Comparison of ENCODE assay signal across 24 mouse cellular contexts in the genomic region with DNA sequence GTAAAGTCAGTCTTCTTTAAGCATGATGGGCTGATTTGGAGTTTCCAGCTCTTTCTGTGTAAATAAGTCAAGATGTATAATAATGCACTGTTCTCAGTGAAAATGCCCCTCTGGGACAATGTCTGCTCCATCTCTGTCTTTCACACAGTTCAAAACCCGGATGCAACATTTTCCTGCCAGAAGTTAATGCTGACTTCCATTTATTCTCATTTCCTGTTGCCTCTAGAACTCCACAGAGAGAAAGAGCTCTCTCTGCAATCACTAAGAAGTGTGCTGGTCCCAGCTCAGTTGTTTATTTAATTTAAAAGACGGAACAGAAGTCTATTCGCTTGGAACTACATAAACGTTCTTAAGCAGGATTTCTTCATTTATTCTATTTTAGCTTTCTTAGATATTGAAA.
A peak's percentile ranks its signal among the peaks of the same experiment; 100 is the strongest.
DNase-seq lines count a peak whose midpoint lies in the region; ATAC-seq and TF ChIP-seq lines count a peak whose summit lies in the region.
"Had no signal": no experiment of that assay in that cellular context is flagged by ENCODE, and none has a peak within 500 bp of the region (broad histone marks: within the 10 kb centered on the region; RNA-seq: fewer than 3 reads in every experiment).

No protein-coding gene starts in this region.

- ATAC-seq in limb, embryonic 14.5 days (ENCODE audit: low FRiP score, low read depth) = no peak
- ATAC-seq in embryonic facial prominence, embryonic 14.5 days (ENCODE audit: low read depth) = no peak
- ATAC-seq: activated CD4-positive, CD25-positive, alpha-beta regulatory T cell, adult 4 months; forebrain, embryonic 13.5 days; forebrain, embryonic 16.5 days had no signal

- intact Hi-C loops in heart, postnatal 14 days (cut with DNase I) = no loop called here

- H3K4me2 ChIP-seq in limb, embryonic 14.5 days (replicated peaks; ENCODE audit: low read depth, low read length, severe bottlenecking) = no peak overlapping the region
- H3K4me2 ChIP-seq in embryonic facial prominence, embryonic 14.5 days (ENCODE audit: low read depth, low read length) = no peak overlapping the region
- H3K4me2 ChIP-seq: embryonic facial prominence, embryonic 13.5 days; forebrain, embryonic 13.5 days; heart, embryonic 12.5 days; heart, embryonic 15.5 days; hindbrain, embryonic 12.5 days; hindbrain, embryonic 15.5 days had no signal

- no peak overlapping the region for H3K9ac ChIP-seq in limb, embryonic 14.5 days (ENCODE audit: low read depth, low read length, severe bottlenecking)
- no peak overlapping the region for H3K9ac ChIP-seq in embryonic facial prominence, embryonic 14.5 days (ENCODE audit: low read depth, low read length)
- H3K9ac ChIP-seq: embryonic facial prominence, embryonic 13.5 days; forebrain, embryonic 13.5 days; heart, embryonic 12.5 days; heart, embryonic 15.5 days; hindbrain, embryonic 12.5 days; hindbrain, embryonic 15.5 days had no signal

- peak; percentile 5 for DNase-seq in embryo, embryonic 10.5 days (ENCODE audit: low spot score)
- DNase-seq in embryo, embryonic 10 days (ENCODE audit: low spot score) = no peak
- peak; percentile 6 for DNase-seq in heart, adult 8-10 months (ENCODE audit: low spot score)
- no peak for DNase-seq in heart, postnatal 14 days
- DNase-seq in limb, embryonic 14.5 days (ENCODE audit: low spot score) = peak; percentile 11
- DNase-seq in limb, embryonic 10.5 days (ENCODE audit: low spot score) = no peak
- DNase-seq in embryonic facial prominence, embryonic 14.5 days (ENCODE audit: low spot score) = peak; percentile 33
- DNase-seq: adrenal gland, adult 8-10 months; adrenal gland, postnatal 25 days; cerebellum, adult 11-12 months; cerebellum, adult 8-10 months; cerebellum, postnatal 10 days; cerebellum, postnatal 36 days; gastrocnemius, postnatal 10 days; gastrocnemius, postnatal 36 days had no signal

- no peaks in the 10 kb centered on the region for H3K36me3 ChIP-seq in limb, embryonic 14.5 days (ENCODE audit: control insufficient read depth, insufficient read depth, low read length)
- H3K36me3 ChIP-seq in limb, embryonic 10.5 days = no peaks in the 10 kb centered on the region
- H3K36me3 ChIP-seq in embryonic facial prominence, embryonic 14.5 days (ENCODE audit: control insufficient read depth, insufficient read depth, low read length) = no peaks in the 10 kb centered on the region
- H3K36me3 ChIP-seq: embryonic facial prominence, embryonic 13.5 days; forebrain, embryonic 10.5 days; heart, embryonic 12.5 days; heart, embryonic 15.5 days; hindbrain, embryonic 12.5 days; hindbrain, embryonic 15.5 days had no signal

- H3K27me3 ChIP-seq in limb, embryonic 14.5 days (ENCODE audit: control insufficient read depth, insufficient read depth, low read length) = no peaks in the 10 kb centered on the region
- H3K27me3 ChIP-seq in limb, embryonic 10.5 days (ENCODE audit: low read depth, poor library complexity, severe bottlenecking) = no peaks in the 10 kb centered on the region
- no peaks in the 10 kb centered on the region for H3K27me3 ChIP-seq in embryonic facial prominence, embryonic 14.5 days (replicated peaks; ENCODE audit: control insufficient read depth, insufficient read depth, low read length)
- H3K27me3 ChIP-seq: embryonic facial prominence, embryonic 13.5 days; forebrain, embryonic 13.5 days; heart, embryonic 12.5 days; heart, embryonic 15.5 days; hindbrain, embryonic 12.5 days; hindbrain, embryonic 15.5 days had no signal

- H3K4me3 ChIP-seq in limb, embryonic 14.5 days (replicated peaks; ENCODE audit: low read length) = no peak overlapping the region
- no peak overlapping the region for H3K4me3 ChIP-seq in limb, embryonic 10.5 days
- no peak overlapping the region for H3K4me3 ChIP-seq in embryonic facial prominence, embryonic 14.5 days (ENCODE audit: low read depth, low read length)
- H3K4me3 ChIP-seq: embryonic facial prominence, embryonic 13.5 days; forebrain, embryonic 10.5 days; forebrain, embryonic 13.5 days; heart, embryonic 12.5 days; heart, embryonic 15.5 days; hindbrain, embryonic 12.5 days; hindbrain, embryonic 15.5 days had no signal

- TF ChIP-seq POLR2A in limb, embryonic 14.5 days (IDR thresholded peaks at IDR 0.05; ENCODE audit: borderline replicate concordance, extremely low read depth, insufficient read depth, insufficient read length) = no peak

- H3K9me3 ChIP-seq in limb, embryonic 14.5 days (ENCODE audit: control insufficient read depth, low read length) = no peaks in the 10 kb centered on the region
- H3K9me3 ChIP-seq in limb, embryonic 10.5 days (replicated peaks) = no peaks in the 10 kb centered on the region
- H3K9me3 ChIP-seq in embryonic facial prominence, embryonic 14.5 days (ENCODE audit: control insufficient read depth, low read length) = no peaks in the 10 kb centered on the region
- H3K9me3 ChIP-seq: embryonic facial prominence, embryonic 13.5 days; forebrain, embryonic 10.5 days; forebrain, embryonic 13.5 days; heart, embryonic 12.5 days; heart, embryonic 15.5 days; hindbrain, embryonic 12.5 days; hindbrain, embryonic 15.5 days had no signal

- no peaks in the 10 kb centered on the region for H3K4me1 ChIP-seq in limb, embryonic 14.5 days (ENCODE audit: control insufficient read depth, insufficient read depth, low read length)
- no peaks in the 10 kb centered on the region for H3K4me1 ChIP-seq in limb, embryonic 10.5 days
- H3K4me1 ChIP-seq in embryonic facial prominence, embryonic 14.5 days (ENCODE audit: control insufficient read depth, insufficient read depth, low read length) = no peaks in the 10 kb centered on the region
- H3K4me1 ChIP-seq: embryonic facial prominence, embryonic 13.5 days; forebrain, embryonic 10.5 days; forebrain, embryonic 13.5 days; heart, embryonic 12.5 days; heart, embryonic 15.5 days; hindbrain, embryonic 12.5 days; hindbrain, embryonic 15.5 days had no signal

- H3K27ac ChIP-seq in limb, embryonic 14.5 days (replicated peaks; ENCODE audit: low read depth, low read length) = no peak overlapping the region
- H3K27ac ChIP-seq in limb, embryonic 10.5 days = no peak overlapping the region
- no peak overlapping the region for H3K27ac ChIP-seq in embryonic facial prominence, embryonic 14.5 days (replicated peaks; ENCODE audit: low read depth, low read length)
- H3K27ac ChIP-seq: embryonic facial prominence, embryonic 13.5 days; forebrain, embryonic 10.5 days; forebrain, embryonic 13.5 days; heart, embryonic 15.5 days; hindbrain, embryonic 12.5 days; hindbrain, embryonic 15.5 days had no signal

- 60% methylated on average over 4 of the region's 4 CpGs for WGBS in limb, embryonic 14.5 days
- WGBS in limb, embryonic 10.5 days = 79% methylated on average over 4 of the region's 4 CpGs
- WGBS in embryonic facial prominence, embryonic 14.5 days = 39% methylated on average over 4 of the region's 4 CpGs

Comparison
In these comparisons a context has a peak if more than half of its experiments do, and no peak if none do; other contexts are left out.
1. DNase-seq: peak in embryo, embryonic 10.5 days (single experiment), heart, adult 8-10 months (single experiment), limb, embryonic 14.5 days (single experiment) and embryonic facial prominence, embryonic 14.5 days (single experiment); none in embryo, embryonic 10 days (single experiment), heart, postnatal 14 days (0 of 2) and limb, embryonic 10.5 days (single experiment).